Mouse (Mus musculus): ENCODE results near the gene Dhdds.
A peak's percentile ranks its signal among the peaks of the same experiment; 100 is the strongest.
"Not testable (repeated sequence)": the region's sequence is repeated elsewhere in the genome, so short reads cannot be mapped to it uniquely, and the experiment has no call there.

Gene Dhdds

DNA sequence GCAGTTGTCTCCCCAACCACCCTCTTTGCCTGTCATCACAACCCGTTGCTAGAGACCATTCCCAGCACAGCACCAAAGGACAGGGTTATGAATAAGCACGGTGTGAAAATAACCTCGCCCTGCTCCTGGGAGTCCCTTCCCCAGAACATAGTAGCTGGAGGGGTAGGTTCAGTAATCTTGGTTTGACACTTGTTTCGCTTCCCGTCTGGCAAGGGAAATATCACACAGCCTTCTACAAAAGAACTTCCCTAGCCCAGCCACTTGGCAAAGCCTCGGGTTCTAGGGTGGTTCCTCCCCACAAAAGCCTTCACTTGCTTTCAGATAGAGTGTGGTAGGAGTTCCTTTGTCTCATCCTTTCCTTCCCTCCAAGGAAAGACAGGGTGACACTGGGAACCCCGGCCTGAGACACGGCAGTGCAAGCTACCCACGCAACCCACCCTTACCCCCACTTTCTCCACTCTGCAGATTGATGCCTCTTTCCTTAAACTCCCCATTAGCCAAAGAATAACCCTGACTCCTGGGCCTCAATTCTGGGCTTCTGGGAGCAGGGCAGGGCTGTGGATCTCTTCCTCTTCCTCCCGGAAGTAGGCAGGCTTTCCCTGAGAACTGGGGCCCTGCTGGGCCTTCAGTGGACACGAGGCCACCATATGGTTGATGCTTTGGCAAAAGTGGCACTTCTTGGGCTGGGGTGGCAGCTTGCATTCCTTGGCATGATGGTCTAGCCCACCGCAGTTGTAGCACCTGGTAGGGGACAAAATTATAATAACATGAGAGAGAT, 5.1 kb upstream of the Dhdds start:
- DNase-seq (ENCODE audit: low spot score in 2 of 2), result no peak

DNA sequence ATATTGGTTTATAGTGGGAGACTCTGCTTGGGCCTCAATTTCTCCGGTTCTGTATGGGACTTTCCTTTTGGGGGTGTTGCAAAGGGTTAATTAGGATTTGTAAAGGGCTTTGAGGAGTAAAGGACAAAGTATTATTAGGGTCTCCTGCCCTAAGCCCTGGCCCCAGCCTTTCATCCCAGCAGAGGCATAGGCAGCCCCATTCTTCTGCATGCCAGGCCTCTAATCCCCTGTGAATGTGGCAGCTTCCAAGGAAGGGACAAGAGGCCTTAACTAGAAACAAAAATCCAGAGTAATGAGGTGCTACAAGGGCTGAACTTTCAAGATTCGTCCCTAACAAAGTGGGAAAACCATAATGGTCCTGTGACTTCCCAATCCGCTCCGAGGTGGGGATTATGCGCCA, 2.2 kb upstream of the Dhdds start:
- DNase-seq (ENCODE audit: low spot score in 2 of 2), result no peak

DNA sequence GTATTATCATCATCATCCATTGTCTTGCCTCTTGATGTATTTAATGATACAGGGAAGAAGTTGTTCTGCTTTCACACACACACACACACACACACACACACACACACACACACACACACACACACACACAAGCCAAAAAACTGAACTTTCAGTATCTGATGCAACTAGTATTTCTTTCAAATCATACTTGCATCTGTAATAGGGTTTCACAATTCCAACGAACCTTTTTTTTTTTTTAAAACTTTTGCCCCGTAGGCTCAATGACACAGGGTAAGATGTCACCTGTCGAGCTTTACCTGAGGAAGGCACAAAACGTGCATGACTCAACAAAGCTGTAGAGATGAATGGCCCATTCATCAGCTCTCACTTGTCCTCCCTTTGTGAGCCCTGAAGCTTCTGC, 1.5 kb upstream of the Dhdds start:
- DNase-seq (ENCODE audit: low spot score in 2 of 2), result no peak

DNA sequence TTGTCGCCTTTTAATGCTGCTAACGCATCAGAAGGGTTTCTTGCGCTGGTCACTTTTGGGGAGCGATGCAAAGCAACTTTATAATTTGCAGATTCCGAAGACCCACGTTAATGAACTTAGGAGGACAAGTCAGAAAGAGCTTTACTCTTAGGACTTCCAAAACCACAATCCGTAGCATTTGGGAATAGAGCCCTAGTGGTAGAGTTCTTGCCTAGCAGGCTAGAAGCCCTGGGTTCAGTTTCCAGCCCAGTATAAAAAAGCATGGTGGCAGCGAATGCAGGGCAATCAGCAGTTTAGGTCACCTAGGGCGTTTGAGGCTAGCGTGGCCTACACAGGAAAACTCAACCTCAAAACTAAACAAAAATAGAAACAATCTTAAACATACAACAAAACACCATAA, 992 bp upstream of the Dhdds start:
- no peak for DNase-seq (ENCODE audit: low spot score in 2 of 2)

DNA sequence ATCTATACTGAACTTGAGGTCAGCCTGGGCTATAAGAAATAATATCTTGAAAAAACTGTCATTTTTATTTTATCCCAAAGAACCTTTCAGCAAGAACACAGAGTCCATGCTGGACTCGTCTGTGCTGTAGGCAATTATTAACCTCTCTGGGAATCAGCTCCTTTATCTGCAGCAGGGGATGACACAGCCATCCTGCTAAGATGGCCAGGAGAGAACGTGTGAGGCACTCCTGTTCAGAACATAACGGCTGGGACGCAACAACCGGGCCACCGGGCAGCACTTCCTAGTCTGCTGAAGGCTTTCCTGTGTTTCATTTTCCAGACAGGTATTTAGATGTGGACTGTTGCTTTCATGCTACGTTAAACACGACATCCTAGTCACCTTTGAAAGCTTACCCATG, 6.0 kb downstream of the Dhdds start:
- DNase-seq (ENCODE audit: low spot score in 2 of 2), result no peak

DNA sequence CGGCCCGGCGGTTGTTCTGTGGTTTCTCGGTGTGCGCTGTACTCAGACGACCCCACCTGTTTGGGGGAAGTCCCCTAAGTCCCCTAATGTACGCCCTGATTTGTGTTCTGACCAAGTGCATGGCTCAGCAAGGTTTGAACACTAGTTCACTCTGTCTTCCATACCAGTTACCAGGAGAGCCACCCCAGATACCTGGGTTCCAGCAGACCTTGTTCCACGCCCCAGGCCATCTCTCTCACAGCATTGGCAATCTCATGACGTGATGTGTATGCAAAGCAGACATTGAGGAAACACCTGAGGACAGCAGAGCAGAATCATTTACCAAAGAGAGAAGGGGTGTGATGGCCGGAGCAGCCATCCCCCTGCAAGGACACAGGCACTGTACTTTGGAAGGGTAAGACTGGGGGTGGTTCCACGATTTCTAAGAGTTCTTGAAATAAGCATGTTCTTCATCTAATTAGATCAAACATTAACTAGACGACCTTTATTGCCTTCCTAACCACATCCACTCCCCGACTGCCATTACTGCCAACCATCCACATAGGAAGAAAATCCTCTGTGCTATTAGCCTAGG, 9.5 kb downstream of the Dhdds start:
- DNase-seq (ENCODE audit: low spot score in 2 of 2), result no peak

DNA sequence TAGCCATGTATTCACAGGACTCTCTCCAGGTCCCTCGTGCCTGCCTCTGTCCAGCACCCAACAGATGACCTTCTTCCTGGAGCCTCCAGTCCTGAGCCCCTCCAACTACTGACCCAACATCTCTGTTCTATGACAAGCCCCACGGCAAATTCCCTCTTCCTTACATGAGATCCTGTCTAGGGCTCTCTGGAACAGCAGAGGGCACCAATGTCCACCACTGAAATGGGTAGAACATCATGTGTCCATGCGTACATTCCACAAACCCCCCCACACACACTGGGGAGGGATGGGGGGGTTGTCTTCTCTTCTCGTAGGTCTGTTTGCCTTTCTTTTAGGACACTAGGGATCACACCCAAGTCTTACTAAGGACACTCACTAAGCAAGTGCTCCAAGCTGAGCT, 10.7 kb downstream of the Dhdds start:
- DNase-seq (ENCODE audit: low spot score in 2 of 2), result no peak

DNA sequence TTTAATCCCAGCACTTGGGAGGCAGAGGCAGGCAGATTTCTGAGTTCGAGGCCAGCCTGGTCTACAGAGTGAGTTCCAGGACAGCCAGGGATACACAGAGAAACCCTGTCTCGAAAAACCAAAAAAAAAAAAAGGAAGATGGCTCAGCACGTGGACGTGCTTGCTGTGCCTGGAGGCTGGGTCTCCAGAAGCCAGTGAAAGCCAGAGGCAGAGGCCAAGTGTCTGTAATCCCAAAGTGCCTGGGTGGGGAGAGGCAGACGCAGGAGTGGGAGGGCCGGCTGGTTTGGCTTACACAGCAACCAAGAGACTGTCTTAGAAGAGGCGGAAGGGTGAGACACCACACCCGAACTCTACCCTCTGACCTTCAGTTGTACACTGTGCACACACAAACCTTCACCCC, 12.4 kb downstream of the Dhdds start:
- DNase-seq (ENCODE audit: low spot score in 2 of 2), result not testable (repeated sequence)

DNA sequence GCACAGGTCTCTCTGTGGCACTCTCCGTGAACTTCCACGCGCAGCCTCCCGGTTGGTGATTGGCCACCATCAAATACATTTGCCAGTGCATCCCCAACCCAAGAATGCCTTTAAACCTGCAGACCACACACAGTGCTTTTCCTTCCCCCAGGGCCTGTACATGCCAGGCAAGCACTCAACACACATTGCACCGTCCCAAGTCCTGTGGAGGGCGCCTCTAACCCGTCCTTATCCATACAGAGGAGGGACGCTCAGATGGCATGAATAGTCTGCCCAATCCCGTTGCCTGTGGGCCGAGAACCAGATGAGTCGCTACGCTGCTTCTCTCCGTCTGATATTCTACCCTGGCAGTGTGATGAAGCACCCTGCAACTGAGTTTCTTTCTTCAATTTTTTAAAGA, 17.8 kb downstream of the Dhdds start:
- DNase-seq (ENCODE audit: low spot score in 2 of 2), result no peak

DNA sequence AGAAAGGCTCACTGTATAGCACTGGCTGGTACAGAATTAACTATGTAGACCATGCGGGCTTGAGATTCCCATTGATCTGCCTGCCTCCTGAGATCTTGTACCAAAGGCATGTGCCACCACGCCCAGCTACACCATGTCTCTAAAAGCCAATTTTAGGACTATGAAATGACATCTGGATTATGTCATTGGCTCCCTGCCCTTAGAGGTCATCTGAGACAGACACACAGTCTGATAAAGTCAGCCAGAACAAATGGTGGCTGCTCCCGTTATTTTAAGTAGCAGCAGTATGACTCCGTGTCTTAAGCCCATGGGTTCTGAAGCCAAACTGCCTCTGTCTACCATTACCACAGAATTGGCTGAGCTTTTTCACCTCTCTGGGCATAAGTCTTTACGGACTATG, 20.2 kb downstream of the Dhdds start:
- no peak for DNase-seq (ENCODE audit: low spot score in 2 of 2)

DNA sequence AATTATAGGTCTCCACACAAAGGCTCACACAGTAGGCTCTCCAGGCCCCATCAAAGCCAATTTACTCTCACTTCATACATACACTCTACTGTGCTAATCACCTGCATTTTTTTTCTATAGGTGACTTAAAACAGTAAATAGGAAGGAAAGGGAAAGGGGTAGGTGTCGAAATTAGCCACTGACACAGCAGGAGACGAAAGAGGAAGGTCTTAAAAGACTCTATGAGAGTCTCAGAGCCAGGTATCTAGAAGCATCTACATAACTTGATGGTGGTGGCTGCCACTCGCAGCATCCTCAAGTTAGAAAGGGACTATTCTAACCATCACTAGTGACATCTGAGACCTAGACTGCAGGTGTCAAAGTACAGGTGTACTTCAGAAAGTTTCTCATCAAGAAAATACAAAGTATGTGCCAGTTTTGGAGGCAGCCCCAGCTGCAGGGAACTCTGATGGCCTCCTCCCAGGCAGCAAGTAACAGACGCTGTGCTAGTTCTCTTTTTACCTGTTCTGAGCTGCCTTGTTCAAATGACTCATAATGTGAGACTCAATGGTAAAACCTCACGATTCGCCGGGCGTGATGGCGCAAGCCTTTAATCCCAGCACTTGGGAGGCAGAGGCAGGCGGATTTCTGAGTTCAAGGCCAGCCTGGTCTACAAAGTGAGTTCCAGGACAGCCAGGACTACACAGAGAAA, 22.6 kb downstream of the Dhdds start:
- no peak for DNase-seq (ENCODE audit: low spot score in 2 of 2)

DNA sequence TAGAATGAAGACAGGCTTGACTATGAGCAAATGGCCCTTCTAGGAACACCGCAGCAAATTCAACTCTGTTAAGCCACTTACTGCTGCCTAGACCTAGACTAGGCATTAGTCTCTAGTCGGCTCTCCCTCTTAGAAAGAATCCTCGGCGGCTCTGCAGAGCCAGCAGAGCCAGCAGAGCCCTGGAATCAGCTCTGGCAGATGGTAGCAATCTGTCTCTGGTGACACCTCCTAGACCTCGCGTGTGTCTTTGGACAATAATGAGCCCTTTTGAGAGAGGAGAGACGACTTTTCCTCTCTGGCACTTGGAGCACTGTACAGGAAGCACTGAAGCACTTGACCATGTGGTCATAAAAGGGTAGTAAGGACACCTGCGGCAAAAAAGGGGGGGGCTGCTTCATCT, 29.0 kb downstream of the Dhdds start:
- no peak for DNase-seq (ENCODE audit: low spot score in 2 of 2)

DNA sequence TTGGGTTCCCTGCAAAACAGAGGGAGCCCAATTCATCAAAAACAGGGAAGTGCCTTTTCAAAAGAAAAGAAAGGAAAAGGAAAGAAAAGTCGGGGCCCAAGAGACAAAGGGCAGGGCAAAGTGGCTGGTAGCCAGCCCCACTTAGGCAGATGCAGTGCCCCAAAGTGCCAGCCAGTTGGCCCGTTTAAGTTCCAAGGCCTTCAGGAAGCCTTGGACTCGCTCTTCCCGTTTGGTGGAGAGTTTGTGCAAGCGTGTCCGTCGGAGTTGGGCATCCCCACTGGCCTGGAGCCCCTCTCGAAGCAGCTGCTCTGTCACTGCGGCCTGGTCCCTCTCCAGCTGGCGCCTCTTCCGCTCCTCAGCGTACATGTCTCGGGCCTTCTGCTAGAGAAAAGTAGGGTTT, 29.8 kb downstream of the Dhdds start:
- no peak for DNase-seq (ENCODE audit: low spot score in 2 of 2)

DNA sequence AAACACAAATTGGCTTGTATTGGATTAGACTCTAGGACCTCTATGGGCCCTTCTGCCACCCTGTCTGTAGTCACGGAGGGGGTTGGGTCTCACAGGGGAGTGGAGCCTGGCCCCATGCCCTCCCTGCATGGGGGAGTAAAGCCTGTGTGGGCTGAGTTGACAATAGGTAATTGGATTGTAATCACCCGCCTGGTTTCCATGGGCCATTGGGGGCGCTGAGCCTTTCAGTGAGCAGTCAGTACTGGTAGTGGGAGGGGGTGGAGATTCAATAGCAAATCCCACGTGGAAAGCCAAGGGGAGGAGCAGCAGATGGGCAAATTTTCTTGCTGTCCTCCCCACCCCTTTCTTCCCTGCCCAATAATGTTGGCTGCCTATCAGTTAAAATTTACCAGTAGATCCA, 30.5 kb downstream of the Dhdds start:
- DNase-seq (ENCODE audit: low spot score in 2 of 2), result no peak

DNA sequence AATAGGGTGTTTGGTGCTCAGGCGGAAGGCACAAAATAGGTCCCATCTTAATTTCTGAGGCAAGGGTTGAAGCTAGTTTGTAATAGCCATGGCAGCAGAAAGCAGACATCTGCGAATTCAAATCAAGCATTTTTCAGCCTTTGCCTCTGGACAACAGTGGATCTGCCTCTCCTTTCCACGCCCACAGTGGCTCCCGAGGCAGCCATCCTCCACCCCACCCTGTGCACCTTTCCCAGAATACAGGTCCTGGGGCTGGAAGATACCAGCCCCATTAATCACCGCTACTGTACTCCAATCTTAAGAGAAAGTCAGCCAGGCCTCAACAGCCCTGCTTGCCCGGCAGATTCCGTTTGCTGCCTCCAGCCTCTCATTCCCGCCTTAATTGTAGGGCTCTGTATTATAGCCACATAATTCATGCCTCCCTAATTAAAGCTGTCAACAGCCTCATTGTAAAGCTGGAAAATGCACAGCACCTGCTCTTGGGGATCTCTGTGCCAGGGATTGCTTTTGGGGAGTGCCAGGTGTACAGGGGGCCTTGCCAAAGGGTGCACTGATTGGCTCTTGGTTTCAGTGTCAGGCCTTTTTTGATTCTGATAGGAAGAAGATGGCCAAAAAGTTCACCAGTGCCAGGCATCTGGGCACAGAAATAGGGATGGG, 31.5 kb downstream of the Dhdds start:
- no peak for DNase-seq (ENCODE audit: low spot score in 2 of 2)

DNA sequence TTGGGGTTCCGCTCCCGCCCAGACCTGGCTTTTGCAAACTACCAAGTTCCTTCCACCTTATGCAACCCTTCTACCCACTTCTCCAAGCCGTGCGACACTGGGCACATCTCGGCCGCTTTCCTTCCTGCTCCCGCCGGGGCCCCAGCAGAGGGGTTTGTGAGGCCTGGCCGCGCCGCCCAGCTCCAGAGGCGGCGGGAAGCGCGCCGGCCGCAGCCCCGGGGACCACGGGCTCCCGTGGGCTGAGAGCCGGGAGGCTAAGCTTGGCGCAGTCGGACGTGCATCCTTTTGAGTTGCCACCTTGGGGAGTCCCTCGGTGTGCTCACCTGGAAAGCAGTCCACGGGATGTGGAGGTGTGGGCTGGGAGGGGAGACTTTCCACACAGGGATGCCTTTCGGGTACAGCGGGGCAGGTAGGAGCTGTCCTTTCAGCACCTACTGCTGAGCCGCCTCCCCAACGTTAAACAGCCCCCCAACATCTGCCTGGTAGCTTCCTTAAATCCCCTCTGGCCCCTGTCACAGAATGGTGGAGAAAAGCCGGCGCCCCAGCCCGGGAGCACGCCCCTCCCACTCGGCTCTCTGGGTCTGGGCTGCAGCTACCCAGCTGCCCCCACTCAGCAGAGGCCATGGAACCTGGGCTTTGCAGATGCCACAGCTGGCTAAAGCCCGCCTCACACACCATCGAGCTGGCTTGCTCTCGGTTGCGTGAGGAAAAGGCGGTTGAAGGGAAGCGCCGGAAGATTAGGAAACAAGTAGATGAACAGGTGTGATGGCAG, 32.4 kb downstream of the Dhdds start, which contains the start of gene Hmgn2:
Gene Hmgn2, minus strand, starts transcription at position 501 of the 772 bp plus-strand sequence.
- DNase-seq (ENCODE audit: low spot score in 2 of 2), result peak; percentile 69 to 79

DNA sequence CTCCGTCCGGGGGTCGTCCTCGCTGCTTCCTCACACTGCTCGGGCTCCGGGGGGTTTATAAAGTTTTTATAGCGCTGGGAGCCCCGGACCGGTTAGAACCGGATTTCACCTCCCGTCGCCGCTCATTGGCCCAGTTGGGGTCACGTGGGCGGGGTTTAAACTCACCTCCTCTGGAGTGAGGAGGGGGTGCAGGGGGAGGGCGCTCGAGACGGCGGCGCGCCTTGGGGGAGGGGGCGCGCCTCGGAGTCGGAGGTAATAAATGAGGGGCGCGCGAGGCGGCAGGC, 32.9 kb downstream of the Dhdds start:
- DNase-seq (ENCODE audit: low spot score in 2 of 2), result peak in 1 of 2 experiments; percentile 94

DNA sequence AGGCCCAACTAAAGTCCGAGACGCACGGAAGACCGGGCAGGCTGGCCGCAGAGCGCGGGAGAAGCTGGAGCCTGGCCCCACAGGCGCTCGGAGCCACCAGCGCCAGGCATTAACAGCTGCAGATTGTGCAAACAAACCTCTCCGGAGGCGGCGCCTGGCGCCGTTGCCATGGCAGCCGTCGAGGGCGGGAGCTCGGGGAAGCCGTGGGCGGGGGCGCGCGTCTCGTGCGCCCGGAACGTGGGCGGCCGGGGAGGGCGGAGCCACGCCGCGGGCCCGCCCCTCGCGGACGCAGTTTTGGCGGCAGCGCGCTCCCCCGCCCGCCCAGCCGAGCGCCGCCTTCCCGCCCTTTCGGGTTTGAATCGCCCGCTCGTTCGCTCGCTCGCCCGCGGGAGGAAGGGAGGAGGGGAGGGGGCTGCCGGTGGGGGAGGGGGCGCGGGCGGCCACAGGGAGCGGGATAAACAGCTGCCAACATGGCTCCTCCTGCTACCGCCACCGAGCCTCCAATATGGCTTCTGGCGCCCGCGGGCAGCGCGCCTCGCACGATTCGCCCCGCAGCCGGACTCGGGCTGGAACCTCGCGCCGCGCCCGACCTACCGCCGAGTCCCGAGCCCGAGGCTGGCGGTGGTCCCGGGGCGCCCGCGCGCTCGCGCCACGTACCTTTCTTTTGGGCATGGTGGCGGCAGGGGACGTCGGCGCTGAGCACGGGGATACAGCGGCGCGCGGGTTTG, 33.4 kb downstream of the Dhdds start:
- DNase-seq (ENCODE audit: low spot score in 2 of 2), result peak; percentile 98 to 99

DNA sequence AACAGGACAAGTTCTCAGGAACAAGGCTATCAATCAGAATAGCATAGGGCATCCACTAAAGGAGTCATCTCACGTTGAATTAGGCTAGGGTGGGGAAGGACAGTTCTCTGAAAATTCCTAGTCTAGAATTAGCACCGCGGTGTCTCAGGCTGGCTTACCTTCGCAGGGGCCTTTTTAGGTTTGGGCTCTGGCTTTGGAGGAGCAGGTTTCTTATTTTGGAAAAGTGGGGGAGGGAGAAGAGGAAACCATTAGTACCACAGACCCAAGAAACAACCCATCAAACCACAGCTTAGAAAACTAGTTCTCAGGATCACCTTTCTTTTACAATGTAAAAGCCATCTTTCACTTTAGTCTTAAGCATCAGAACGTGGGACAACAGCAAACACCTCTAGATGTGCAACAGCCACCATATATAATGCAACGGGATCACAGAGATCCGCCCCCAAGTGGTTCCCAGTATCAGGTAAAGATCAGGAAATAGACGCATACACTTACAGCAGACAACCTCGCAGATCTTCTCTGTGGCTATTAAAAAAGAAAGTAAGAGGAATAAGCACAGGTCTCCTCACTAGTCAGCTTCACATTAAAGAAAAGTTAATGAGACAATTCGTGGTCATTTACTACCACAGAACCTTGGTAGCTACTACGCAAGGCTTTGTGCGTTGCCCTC, 34.3 kb downstream of the Dhdds start:
- DNase-seq (ENCODE audit: low spot score in 2 of 2), result no peak

DNA sequence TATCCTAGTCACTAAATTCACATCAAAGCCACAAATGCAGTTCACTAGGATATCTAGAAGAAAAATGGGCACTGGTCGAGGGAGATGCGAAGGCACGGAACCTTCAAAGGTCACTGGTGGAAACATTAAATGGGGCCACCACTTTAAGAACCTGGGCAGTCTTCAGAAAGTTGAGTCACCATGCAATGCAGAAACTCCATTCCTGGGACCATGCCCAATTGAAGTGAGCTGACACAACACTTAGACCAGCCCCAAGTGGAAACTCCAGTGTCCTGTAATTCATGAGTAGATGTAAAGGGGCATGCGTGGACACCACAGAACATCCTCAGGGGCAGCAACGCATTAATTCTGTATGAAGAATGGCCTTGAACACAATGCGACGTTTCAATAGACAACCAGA, 38.2 kb downstream of the Dhdds start:
- no peak for DNase-seq (ENCODE audit: low spot score in 2 of 2)

DNA sequence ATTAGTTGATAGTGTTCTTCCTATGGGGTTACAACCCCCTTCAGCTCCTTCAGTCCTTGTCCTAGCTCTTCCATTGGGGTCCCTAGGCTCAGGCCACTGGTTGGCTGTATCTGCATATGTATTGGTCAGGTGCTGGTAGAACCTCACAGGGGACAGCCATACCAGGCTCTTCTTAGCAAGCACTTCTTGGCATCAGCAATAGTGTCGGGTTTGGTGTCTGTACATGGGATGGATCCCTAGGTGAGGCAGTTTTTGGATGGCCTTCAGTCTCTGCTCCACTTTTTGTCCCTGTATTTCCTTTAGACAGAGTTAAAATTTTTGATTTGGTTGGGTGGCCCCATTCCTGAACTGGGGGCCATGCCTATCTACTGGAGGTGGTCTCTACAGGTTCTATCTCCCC, 41.8 kb downstream of the Dhdds start:
- DNase-seq (ENCODE audit: low spot score in 2 of 2), result no peak
